Mouse (Mus musculus): ENCODE results near the gene Epha10. TPM values are rescaled to one million over a fixed set of nuclear protein-coding genes. Genes with fewer than 3 reads are reported as not detected.

Epha10 gene
- polyA plus RNA-seq, 1 experiment: 7.2 TPM

- Histone ChIP-seq H3K4me1 (ENCODE audit: control insufficient read depth, insufficient read depth, low read length) (peaks cover 15% of the 10 kb centered on the region), H3K4me3 (ENCODE audit: control insufficient read depth, low read depth, low read length) (peak within 1 kb of the TSS; percentile 99), H3K27me3 (ENCODE audit: control insufficient read depth, insufficient read depth, low read length) (no peaks in the 10 kb centered on the region), H3K36me3 (ENCODE audit: control insufficient read depth, insufficient read depth, low read length) (peaks cover 2% of the 10 kb centered on the region), H3K27ac (ENCODE audit: control insufficient read depth, insufficient read depth, low read depth, low read length) (peak within 1 kb of the TSS; percentile 93)
- TF ChIP-seq CTCF (IDR thresholded peaks at IDR 0.05; ENCODE audit: control insufficient read depth, insufficient read depth, insufficient replicate concordance, low read depth, low read length): no peak; the same call in 1 of the 2 replicates
- TF ChIP-seq POLR2A (IDR thresholded peaks at IDR 0.05; ENCODE audit: control insufficient read depth, low read depth, low read length): peak; percentile 69
These were observed 30.3 kb upstream of the Epha10 start, which contains the start of gene Yrdc for GRCm38 (mm10) chr4:124850261-124850913. Gene Yrdc (plus strand): TSS chr4:124850679.

DNA sequence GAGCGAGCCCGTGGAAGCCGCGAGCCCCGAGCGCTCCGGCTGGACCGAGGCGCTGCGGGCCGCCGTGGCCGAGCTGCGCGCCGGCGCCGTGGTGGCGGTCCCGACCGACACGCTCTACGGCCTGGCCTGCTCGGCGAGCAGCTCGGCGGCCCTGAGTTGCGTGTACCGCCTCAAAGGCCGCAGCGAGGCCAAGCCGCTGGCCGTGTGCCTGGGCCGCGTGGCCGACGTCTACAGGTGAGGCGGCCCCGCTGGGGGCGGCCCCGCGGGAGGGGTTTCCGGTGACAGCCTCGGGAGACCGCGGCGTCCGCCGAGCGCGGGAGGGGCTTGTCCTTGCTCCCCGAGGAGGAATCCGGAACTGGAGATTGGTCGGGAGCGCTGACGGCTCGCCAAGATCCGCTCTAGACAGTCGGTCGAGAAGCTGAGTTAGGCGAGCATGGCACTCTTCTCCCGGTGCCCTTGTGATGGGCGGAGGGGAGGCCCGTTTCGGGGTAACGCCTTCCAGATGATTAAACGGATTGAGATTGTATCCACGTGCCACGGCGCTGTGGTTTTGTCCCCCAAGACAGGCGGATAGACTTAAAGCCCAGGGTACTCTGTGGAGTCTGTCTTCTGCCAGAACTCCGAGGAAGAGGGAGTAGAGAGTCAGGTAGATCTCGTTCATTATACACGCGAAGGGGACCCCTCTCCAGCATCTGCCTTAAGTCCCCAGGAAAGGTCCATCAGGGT lies 29.6 kb upstream of the Epha10 start, which contains the start of gene 1110065P20Rik:
TSS of gene 1110065P20Rik (minus strand) at position 264 of the 726 bp plus-strand sequence.
- Histone ChIP-seq H3K4me3 (ENCODE audit: control insufficient read depth, low read depth, low read length) (peak within 1 kb of the TSS; percentile 99), H3K36me3 (ENCODE audit: control insufficient read depth, insufficient read depth, low read length) (peaks cover 2% of the 10 kb centered on the region), H3K4me1 (ENCODE audit: control insufficient read depth, insufficient read depth, low read length) (peaks cover 15% of the 10 kb centered on the region), H3K27me3 (ENCODE audit: control insufficient read depth, insufficient read depth, low read length) (no peaks in the 10 kb centered on the region), H3K27ac (ENCODE audit: control insufficient read depth, insufficient read depth, low read depth, low read length) (peak within 1 kb of the TSS; percentile 93)
- TF ChIP-seq CTCF (IDR thresholded peaks at IDR 0.05; ENCODE audit: control insufficient read depth, insufficient read depth, insufficient replicate concordance, low read depth, low read length) (no peak; the same call in 1 of the 2 replicates), POLR2A (IDR thresholded peaks at IDR 0.05; ENCODE audit: control insufficient read depth, low read depth, low read length) (peak; percentile 55)

- no peak for TF ChIP-seq POLR2A (IDR thresholded peaks at IDR 0.05; ENCODE audit: control insufficient read depth, low read depth, low read length)
- no peak for TF ChIP-seq CTCF (IDR thresholded peaks at IDR 0.05; ENCODE audit: control insufficient read depth, insufficient read depth, insufficient replicate concordance, low read depth, low read length)
- peaks cover 4% of the 10 kb centered on the region for H3K4me1 ChIP-seq (ENCODE audit: control insufficient read depth, insufficient read depth, low read length)
- H3K27ac ChIP-seq (ENCODE audit: control insufficient read depth, insufficient read depth, low read depth, low read length): no peak overlapping the region
- no peak overlapping the region for H3K4me3 ChIP-seq (ENCODE audit: control insufficient read depth, low read depth, low read length)
- no peaks in the 10 kb centered on the region for H3K27me3 ChIP-seq (ENCODE audit: control insufficient read depth, insufficient read depth, low read length)
- peaks cover 2% of the 10 kb centered on the region for H3K36me3 ChIP-seq (ENCODE audit: control insufficient read depth, insufficient read depth, low read length)
These were observed 24.4 kb upstream of the Epha10 start for GRCm38 (mm10) chr4:124856294-124856693.

- TF ChIP-seq CTCF (IDR thresholded peaks at IDR 0.05; ENCODE audit: control insufficient read depth, insufficient read depth, insufficient replicate concordance, low read depth, low read length) (no peak), POLR2A (IDR thresholded peaks at IDR 0.05; ENCODE audit: control insufficient read depth, low read depth, low read length) (no peak)
- H3K27ac ChIP-seq (ENCODE audit: control insufficient read depth, insufficient read depth, low read depth, low read length): no peak overlapping the region
- peaks cover 12% of the 10 kb centered on the region for H3K4me1 ChIP-seq (ENCODE audit: control insufficient read depth, insufficient read depth, low read length)
- H3K27me3 ChIP-seq (ENCODE audit: control insufficient read depth, insufficient read depth, low read length): no peaks in the 10 kb centered on the region
- H3K4me3 ChIP-seq (ENCODE audit: control insufficient read depth, low read depth, low read length): no peak overlapping the region
- H3K36me3 ChIP-seq (ENCODE audit: control insufficient read depth, insufficient read depth, low read length): peaks cover 2% of the 10 kb centered on the region
These were observed 22.3 kb upstream of the Epha10 start for GRCm38 (mm10) chr4:124858370-124858769.

GRCm38 (mm10) chr4:124860446-124860845 lies 20.3 kb upstream of the Epha10 start:
- no peak for TF ChIP-seq POLR2A (IDR thresholded peaks at IDR 0.05; ENCODE audit: control insufficient read depth, low read depth, low read length)
- TF ChIP-seq CTCF (IDR thresholded peaks at IDR 0.05; ENCODE audit: control insufficient read depth, insufficient read depth, insufficient replicate concordance, low read depth, low read length): no peak
- Histone ChIP-seq H3K4me3 (ENCODE audit: control insufficient read depth, low read depth, low read length) (no peak overlapping the region), H3K27me3 (ENCODE audit: control insufficient read depth, insufficient read depth, low read length) (no peaks in the 10 kb centered on the region), H3K27ac (ENCODE audit: control insufficient read depth, insufficient read depth, low read depth, low read length) (no peak overlapping the region), H3K4me1 (ENCODE audit: control insufficient read depth, insufficient read depth, low read length) (peaks cover 12% of the 10 kb centered on the region), H3K36me3 (ENCODE audit: control insufficient read depth, insufficient read depth, low read length) (no peaks in the 10 kb centered on the region)

- Histone ChIP-seq H3K27ac (ENCODE audit: control insufficient read depth, insufficient read depth, low read depth, low read length) (no peak within 1 kb of the TSS), H3K36me3 (ENCODE audit: control insufficient read depth, insufficient read depth, low read length) (no peaks in the 10 kb centered on the region), H3K27me3 (ENCODE audit: control insufficient read depth, insufficient read depth, low read length) (no peaks in the 10 kb centered on the region), H3K4me1 (ENCODE audit: control insufficient read depth, insufficient read depth, low read length) (peaks cover 12% of the 10 kb centered on the region), H3K4me3 (ENCODE audit: control insufficient read depth, low read depth, low read length) (peak within 1 kb of the TSS; percentile 82)
- TF ChIP-seq CTCF (IDR thresholded peaks at IDR 0.05; ENCODE audit: control insufficient read depth, insufficient read depth, insufficient replicate concordance, low read depth, low read length): no peak
- no peak for TF ChIP-seq POLR2A (IDR thresholded peaks at IDR 0.05; ENCODE audit: control insufficient read depth, low read depth, low read length)
These were observed 19.2 kb upstream of the Epha10 start, which contains the start of gene Maneal for GRCm38 (mm10) chr4:124861283-124862188. Gene Maneal (minus strand): TSS chr4:124862171.
